Mouse (Mus musculus) erythroblast, adult 5-6 weeks (primary cell): ENCODE data around the gene Rasa2. TPM values are rescaled to one million over a fixed set of nuclear protein-coding genes. Genes with fewer than 3 reads are reported as not detected.

Source experiments
- total RNA-seq, 2 experiments: library from RNA; stranded (forward) in 1 of 2; stranded (reverse) in 1 of 2; fragments of 150-400 nt in 1 of 2; fragments of 200-764, 138-1000 nt in 1 of 2; gene quantifications; 2 replicates each; pipeline versions ENCODE4 v1.2.3 to v1.2.4; 2015 to 2017; ENCODE audit warnings: low replicate concordance in 2 of 2

Rasa2 gene
- total RNA-seq, 2 experiments from 2014 or later, result 6.3 to 13.3 TPM

Other genes starting within 250 kb of the Rasa2 start
- 30.1 and 58.8 TPM in 2 replicates for gene Rnf7, start 152.9 kb downstream of the Rasa2 start, total RNA-seq (2015; ENCODE audit: low replicate concordance)
- gene Rnf7, start 152.9 kb downstream of the Rasa2 start, total RNA-seq (2017; ENCODE audit: low replicate concordance), result 10.6 and 18.3 TPM in 2 replicates
- gene Gm28729, start 106.4 kb downstream of the Rasa2 start, total RNA-seq (2015; ENCODE audit: low replicate concordance), result not detected in 2 replicates
- gene Gm28729, start 106.4 kb downstream of the Rasa2 start, total RNA-seq (2017; ENCODE audit: low replicate concordance), result not detected in 2 replicates
- 4.8 and 7.1 TPM in 2 replicates for gene Zbtb38, start 121.2 kb upstream of the Rasa2 start, total RNA-seq (2015; ENCODE audit: low replicate concordance)
- 4.9 and 6.0 TPM in 2 replicates for gene Zbtb38, start 121.2 kb upstream of the Rasa2 start, total RNA-seq (2017; ENCODE audit: low replicate concordance)